Comparison of ENCODE assay signal across 22 mouse cellular contexts in genomic region chr6:99891790-99892189, GRCm38 (mm10).
DNase-seq lines count a peak whose midpoint lies in the region; TF ChIP-seq lines count a peak whose summit lies in the region.
"Had no signal": no experiment of that assay in that cellular context is flagged by ENCODE, and none has a peak within 500 bp of the region (broad histone marks: within the 10 kb centered on the region; RNA-seq: fewer than 3 reads in every experiment).

No protein-coding gene starts in this region.

- no peak overlapping the region for H3K9ac ChIP-seq in ES-Bruce4 (ENCODE audit: low read depth, poor library complexity, severe bottlenecking)
- H3K9ac ChIP-seq in heart, adult 2 months (ENCODE audit: low read depth, low read length): no peak overlapping the region
- H3K9ac ChIP-seq: forebrain, embryonic 15.5 days; heart, embryonic 12.5 days; heart, embryonic 15.5 days; hindbrain, embryonic 14.5 days had no signal

- H3K79me2 ChIP-seq in heart, adult 2 months (replicated peaks; ENCODE audit: control insufficient read depth, insufficient read depth, low read length): no peaks in the 10 kb centered on the region

- TF ChIP-seq CTCF in ES-Bruce4 (IDR thresholded peaks at IDR 0.05; ENCODE audit: low read depth, low read length): no peak
- TF ChIP-seq CTCF in brain, embryonic 14.5 days (IDR thresholded peaks at IDR 0.05; ENCODE audit: borderline replicate concordance, extremely low read depth, insufficient read depth, insufficient read length): no peak
- TF ChIP-seq CTCF in heart, adult 2 months (IDR thresholded peaks at IDR 0.05): no peak

- peak; percentile 70; the same call in 1 of the 2 replicates for TF ChIP-seq EP300 in ES-Bruce4 (IDR thresholded peaks at IDR 0.05; ENCODE audit: insufficient read depth, low read depth, low read length)
- TF ChIP-seq EP300 in heart, adult 2 months (IDR thresholded peaks at IDR 0.05; ENCODE audit: insufficient read depth, low read depth, low read length): no peak

- peaks cover 8% of the 10 kb centered on the region for H3K4me1 ChIP-seq in ES-Bruce4 (ENCODE audit: control insufficient read depth, insufficient read depth, low read length)
- no peaks in the 10 kb centered on the region for H3K4me1 ChIP-seq in heart, adult 2 months (ENCODE audit: control insufficient read depth, insufficient read depth, low read length)

- DNase-seq in thymus, postnatal 0 days (ENCODE audit: low spot score): peak; percentile 11
- no peak for DNase-seq in thymus, postnatal 25 days
- DNase-seq in MEL-GATA-1-ER (ENCODE audit: extremely low read depth, low read depth): peak; percentile 2
- DNase-seq in brain, embryonic 14.5 days (ENCODE audit: low read depth): peak; percentile 52
- no peak for DNase-seq in left cerebral cortex, postnatal 14 days (ENCODE audit: low spot score in 2 of 2)
- DNase-seq in heart, adult 2 months: no peak
- DNase-seq: adrenal gland, adult 2 months; adrenal gland, postnatal 14 days; B cell, adult 2 months; cerebellum, adult 18-20 months; cerebellum, adult 9-10 months; gastrocnemius, postnatal 14 days; heart, adult 11 months; heart, postnatal 10 days; heart, postnatal 4 days had no signal

- H3K4me3 ChIP-seq in ES-Bruce4 (ENCODE audit: low read depth, low read length): no peak overlapping the region
- no peak overlapping the region for H3K4me3 ChIP-seq in heart, adult 2 months
- H3K4me3 ChIP-seq: forebrain, embryonic 15.5 days; heart, embryonic 12.5 days; heart, embryonic 15.5 days had no signal

- peaks cover 5% of the 10 kb centered on the region; the same call in 1 of the 2 replicates for H3K9me3 ChIP-seq in ES-Bruce4 (replicated peaks; ENCODE audit: control insufficient read depth, insufficient read depth, low read length, poor library complexity, severe bottlenecking)
- H3K9me3 ChIP-seq: forebrain, embryonic 15.5 days; heart, embryonic 12.5 days; heart, embryonic 15.5 days had no signal

- TF ChIP-seq POLR2A in ES-Bruce4 (IDR thresholded peaks at IDR 0.05; ENCODE audit: insufficient read depth, low read length): no peak
- no peak for TF ChIP-seq POLR2A in brain, embryonic 14.5 days (IDR thresholded peaks at IDR 0.05; ENCODE audit: borderline replicate concordance, extremely low read depth, insufficient read depth, insufficient read length, poor library complexity, severe bottlenecking)
- TF ChIP-seq POLR2A in heart, adult 2 months (IDR thresholded peaks at IDR 0.05; ENCODE audit: insufficient read depth, low read depth, low read length): no peak

- H3K27ac ChIP-seq in ES-Bruce4 (ENCODE audit: insufficient read depth, low read length): peak overlapping the region; percentile 29; the same call in 1 of the 2 replicates
- no peak overlapping the region for H3K27ac ChIP-seq in heart, adult 2 months
- H3K27ac ChIP-seq: forebrain, embryonic 15.5 days; heart, embryonic 15.5 days; hindbrain, embryonic 14.5 days; hindbrain, postnatal 0 days had no signal

- H3K36me3 ChIP-seq in ES-Bruce4 (ENCODE audit: control insufficient read depth, insufficient read depth, low read length, poor library complexity, severe bottlenecking): no peaks in the 10 kb centered on the region
- H3K36me3 ChIP-seq in heart, adult 2 months (ENCODE audit: control insufficient read depth, insufficient read depth, low read length): no peaks in the 10 kb centered on the region
- H3K36me3 ChIP-seq: forebrain, embryonic 15.5 days; G1E; heart, embryonic 12.5 days; heart, embryonic 15.5 days had no signal

- intact Hi-C loops in left cerebral cortex, postnatal 14 days (cut with DNase I): no loop called here
- intact Hi-C loops in heart, adult 2 months (cut with DNase I): no loop called here

- 67% methylated on average over 2 of the region's 2 CpGs for WGBS in heart, adult 2 months

- no peaks in the 10 kb centered on the region for H3K27me3 ChIP-seq in ES-Bruce4 (ENCODE audit: control insufficient read depth, insufficient read depth, low read length, poor library complexity, severe bottlenecking)
- H3K27me3 ChIP-seq in heart, adult 2 months (ENCODE audit: control insufficient read depth, insufficient read depth, low read length): peaks cover 2% of the 10 kb centered on the region; the same call in 1 of the 2 replicates
- H3K27me3 ChIP-seq: forebrain, embryonic 15.5 days had no signal

Comparison
In these comparisons a context has a peak if more than half of its experiments do, and no peak if none do; other contexts are left out.
1. DNase-seq: peak in thymus, postnatal 0 days (single experiment), MEL-GATA-1-ER (single experiment) and brain, embryonic 14.5 days (single experiment); none in thymus, postnatal 25 days (single experiment), left cerebral cortex, postnatal 14 days (0 of 2) and heart, adult 2 months (0 of 2).